Comparison of ENCODE assay signal across 35 mouse cellular contexts in the genomic region with DNA sequence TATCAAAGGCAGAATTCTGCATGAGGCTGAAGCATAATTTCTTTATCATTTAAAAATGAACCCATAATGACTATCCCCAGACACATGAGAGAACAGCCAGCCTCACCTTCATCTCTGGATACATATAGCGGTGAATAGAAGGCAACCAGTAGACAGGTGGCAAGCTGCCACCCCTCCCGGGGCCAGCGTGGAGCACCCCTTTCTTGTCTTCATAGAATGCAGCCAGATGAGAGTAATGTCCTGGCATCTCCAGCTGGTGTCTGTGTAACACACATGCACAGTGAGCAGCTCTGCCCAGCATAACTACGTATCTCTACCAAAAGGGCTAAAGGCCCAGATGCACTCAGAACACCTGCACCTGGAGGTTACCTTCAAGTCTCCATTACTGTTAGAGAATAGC. TPM values are rescaled to one million over a fixed set of nuclear protein-coding genes. Genes with fewer than 3 reads are reported as not detected.
"Had no signal": no experiment of that assay in that cellular context is flagged by ENCODE, and none has a peak within 500 bp of the region (broad histone marks: within the 10 kb centered on the region; RNA-seq: fewer than 3 reads in every experiment).

No protein-coding gene starts in this region.

- H3K36me3 ChIP-seq: heart, embryonic 13.5 days; heart, embryonic 15.5 days; liver, embryonic 12.5 days had no signal

- DNase-seq: gastrocnemius, postnatal 14 days; gastrocnemius, postnatal 36 days; heart, adult 18-20 months; heart, postnatal 14 days; heart, postnatal 36 days; kidney, adult 11 months; kidney, adult 2 months; kidney, adult 9 months; kidney, postnatal 14 days; kidney, postnatal 36 days; layer of hippocampus, adult 9-11 months; layer of hippocampus, postnatal 36 days had no signal

- H3K27ac ChIP-seq: heart, embryonic 13.5 days; heart, embryonic 15.5 days; hindbrain, embryonic 12.5 days; hindbrain, embryonic 14.5 days; kidney, embryonic 15.5 days; kidney, postnatal 0 days; limb, embryonic 13.5 days; limb, embryonic 15.5 days; liver, embryonic 12.5 days; liver, embryonic 14.5 days had no signal

- H3K9ac ChIP-seq: heart, embryonic 13.5 days; heart, embryonic 15.5 days; hindbrain, embryonic 12.5 days; hindbrain, embryonic 14.5 days; kidney, embryonic 15.5 days; limb, embryonic 13.5 days; limb, embryonic 15.5 days; liver, embryonic 12.5 days; liver, embryonic 14.5 days had no signal

- H3K4me1 ChIP-seq: heart, embryonic 13.5 days; heart, embryonic 15.5 days; hindbrain, embryonic 12.5 days; kidney, embryonic 15.5 days; limb, embryonic 13.5 days; limb, embryonic 15.5 days; liver, embryonic 12.5 days had no signal

- H3K4me3 ChIP-seq: heart, embryonic 13.5 days; heart, embryonic 15.5 days; hindbrain, embryonic 12.5 days; kidney, embryonic 15.5 days; limb, embryonic 13.5 days; limb, embryonic 15.5 days; liver, embryonic 12.5 days had no signal

- ATAC-seq: hindbrain, embryonic 16.5 days; intestine, embryonic 16.5 days; liver, embryonic 12.5 days had no signal

- H3K4me2 ChIP-seq: heart, embryonic 11.5 days; heart, embryonic 13.5 days; heart, embryonic 15.5 days; hindbrain, embryonic 12.5 days; hindbrain, embryonic 14.5 days; kidney, embryonic 15.5 days; limb, embryonic 13.5 days; limb, embryonic 15.5 days; liver, embryonic 12.5 days had no signal

- H3K27me3 ChIP-seq: heart, embryonic 13.5 days; heart, embryonic 15.5 days; hindbrain, embryonic 12.5 days; kidney, embryonic 15.5 days; limb, embryonic 13.5 days; limb, embryonic 15.5 days; liver, embryonic 12.5 days had no signal

- H3K9me3 ChIP-seq: heart, embryonic 13.5 days; heart, embryonic 15.5 days; hindbrain, embryonic 12.5 days; kidney, embryonic 15.5 days; limb, embryonic 13.5 days; limb, embryonic 15.5 days; liver, embryonic 12.5 days had no signal

RNA-seq across cellular contexts. Expression of gene Wee2, which starts 20.5 kb away (rescaled TPM):
- total RNA-seq: gastrocnemius, adult 18-20 months; gastrocnemius, adult 8-10 months; gastrocnemius, postnatal 14 days; gastrocnemius, postnatal 36 days; heart, adult 18-20 months; heart, postnatal 14 days; heart, postnatal 36 days; hematopoietic stem cell, adult 5-6 weeks; layer of hippocampus, adult 18-20 months; layer of hippocampus, postnatal 14 days; left cerebral cortex, postnatal 14 days; liver, adult 2 months had no signal
- polyA plus RNA-seq: heart, embryonic 11.5 days; heart, embryonic 13.5 days; heart, embryonic 15.5 days; heart, postnatal 0 days; hindbrain, embryonic 12.5 days; intestine, embryonic 14.5 days; kidney, adult 2 months; large intestine, adult 2 months; limb, embryonic 13.5 days; limb, embryonic 15.5 days; liver, adult 2 months; liver, embryonic 12.5 days; liver, embryonic 14.5 days had no signal
